Mouse (Mus musculus): ENCODE results near the gene Flt3l. TPM values are rescaled to one million over a fixed set of nuclear protein-coding genes. Genes with fewer than 3 reads are reported as not detected.

Gene Flt3l
- polyA plus RNA-seq, 1 experiment from 2014 or later = 1.7 TPM

DNA sequence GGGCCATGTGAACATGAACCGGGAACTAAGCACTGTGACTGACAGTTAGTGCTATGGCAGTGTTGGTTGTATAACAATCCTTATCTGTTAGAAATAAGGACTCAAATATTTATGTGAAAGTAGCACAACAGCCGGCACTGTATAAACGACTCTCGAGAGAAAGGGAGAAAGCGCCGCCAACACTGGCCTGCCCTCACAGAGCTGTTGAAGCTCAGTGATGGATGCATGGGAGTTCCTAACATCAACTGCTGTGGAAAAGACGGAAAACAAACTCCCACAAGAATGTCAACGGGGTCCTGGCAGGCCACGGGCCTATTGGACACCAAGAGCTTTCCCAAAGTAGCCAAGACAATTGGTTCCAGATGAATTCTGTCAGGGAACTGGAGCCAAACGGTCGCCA, 15.1 kb upstream of the Flt3l start:
- no peaks in the 10 kb centered on the region for H3K9me3 ChIP-seq (ENCODE audit: control insufficient read depth, low read length)
- H3K4me3 ChIP-seq (replicated peaks; ENCODE audit: low read length) = no peak overlapping the region
- H3K36me3 ChIP-seq (replicated peaks; ENCODE audit: control insufficient read depth, insufficient read depth) = 0 out of 2 replicates have a peak, but pooled peaks cover 6% of the 10 kb centered on the region
- DNase-seq (ENCODE audit: low spot score) (no peak), ATAC-seq (ENCODE audit: low FRiP score) (no peak)
- no peaks in the 10 kb centered on the region for H3K27me3 ChIP-seq (ENCODE audit: control insufficient read depth, insufficient read depth, low read length)
- peaks cover 12% of the 10 kb centered on the region for H3K4me1 ChIP-seq (replicated peaks; ENCODE audit: control insufficient read depth, insufficient read depth, low read length)
- H3K9ac ChIP-seq = 0 out of 2 replicates have a peak overlapping the region, but pooled peaks have one; percentile 28
- H3K4me2 ChIP-seq (replicated peaks) = no peak overlapping the region
- 56% methylated on average over 11 of the region's 11 CpGs for WGBS
- H3K27ac ChIP-seq = no peak overlapping the region

DNA sequence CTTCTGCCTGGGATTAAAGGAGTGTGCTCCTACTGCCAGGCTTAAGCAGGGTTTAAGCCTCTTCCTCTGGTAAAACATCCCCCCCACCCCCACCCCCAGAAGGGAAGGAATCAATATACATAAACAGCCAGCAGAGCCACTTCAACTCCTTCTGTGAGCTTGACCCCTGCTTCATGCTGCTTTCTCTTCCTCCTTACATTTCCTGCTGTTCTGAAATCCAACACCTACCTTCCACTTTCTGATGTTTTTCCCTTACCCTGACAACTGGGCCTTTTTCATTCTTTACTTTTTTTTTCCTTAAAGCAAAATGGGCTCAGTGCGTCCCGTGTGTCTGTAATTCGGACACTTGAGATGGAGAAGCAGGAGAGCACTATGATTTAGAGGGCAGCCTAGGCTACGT, 14.1 kb upstream of the Flt3l start:
- no peaks in the 10 kb centered on the region for H3K9me3 ChIP-seq (ENCODE audit: control insufficient read depth, low read length)
- no peak for ATAC-seq (ENCODE audit: low FRiP score)
- WGBS = 75% methylated on average over 4 of the region's 4 CpGs
- no peak overlapping the region for H3K4me2 ChIP-seq (replicated peaks)
- no peak for DNase-seq (ENCODE audit: low spot score)
- H3K27me3 ChIP-seq (ENCODE audit: control insufficient read depth, insufficient read depth, low read length) = no peaks in the 10 kb centered on the region
- H3K36me3 ChIP-seq (replicated peaks; ENCODE audit: control insufficient read depth, insufficient read depth) = 0 out of 2 replicates have a peak, but pooled peaks cover 6% of the 10 kb centered on the region
- no peak overlapping the region for H3K4me3 ChIP-seq (replicated peaks; ENCODE audit: low read length)
- H3K9ac ChIP-seq = no peak overlapping the region
- peaks cover 11% of the 10 kb centered on the region for H3K4me1 ChIP-seq (replicated peaks; ENCODE audit: control insufficient read depth, insufficient read depth, low read length)
- H3K27ac ChIP-seq = no peak overlapping the region

- Histone ChIP-seq H3K4me1 (replicated peaks; ENCODE audit: control insufficient read depth, insufficient read depth, low read length) (0 out of 2 replicates have a peak, but pooled peaks cover 5% of the 10 kb centered on the region), H3K36me3 (replicated peaks; ENCODE audit: control insufficient read depth, insufficient read depth) (0 out of 2 replicates have a peak, but pooled peaks cover 6% of the 10 kb centered on the region), H3K9me3 (ENCODE audit: control insufficient read depth, low read length) (no peaks in the 10 kb centered on the region), H3K4me3 (replicated peaks; ENCODE audit: low read length) (no peak overlapping the region), H3K9ac (no peak overlapping the region), H3K27ac (no peak overlapping the region), H3K27me3 (ENCODE audit: control insufficient read depth, insufficient read depth, low read length) (no peaks in the 10 kb centered on the region), H3K4me2 (replicated peaks) (no peak overlapping the region)
- 28% methylated on average over 6 of the region's 6 CpGs for WGBS
- no peak for ATAC-seq (ENCODE audit: low FRiP score)
- no peak for DNase-seq (ENCODE audit: low spot score)
These were observed 13.3 kb upstream of the Flt3l start for GRCm38 (mm10) chr7:45149545-45149944.

GRCm38 (mm10) chr7:45148534-45149098, 12.4 kb upstream of the Flt3l start:
- Histone ChIP-seq H3K9ac (no peak overlapping the region), H3K27ac (no peak overlapping the region), H3K9me3 (ENCODE audit: control insufficient read depth, low read length) (no peaks in the 10 kb centered on the region), H3K27me3 (ENCODE audit: control insufficient read depth, insufficient read depth, low read length) (no peaks in the 10 kb centered on the region), H3K4me2 (replicated peaks) (no peak overlapping the region), H3K36me3 (replicated peaks; ENCODE audit: control insufficient read depth, insufficient read depth) (0 out of 2 replicates have a peak, but pooled peaks cover 6% of the 10 kb centered on the region), H3K4me1 (replicated peaks; ENCODE audit: control insufficient read depth, insufficient read depth, low read length) (0 out of 2 replicates have a peak, but pooled peaks cover 3% of the 10 kb centered on the region), H3K4me3 (replicated peaks; ENCODE audit: low read length) (no peak overlapping the region)
- no peak for ATAC-seq (ENCODE audit: low FRiP score)
- 65% methylated on average over 4 of the region's 4 CpGs for WGBS
- DNase-seq (ENCODE audit: low spot score) = no peak

- no peak overlapping the region for H3K9ac ChIP-seq
- H3K9me3 ChIP-seq (ENCODE audit: control insufficient read depth, low read length) = no peaks in the 10 kb centered on the region
- no peak overlapping the region for H3K27ac ChIP-seq
- 86% methylated on average over 11 of the region's 11 CpGs for WGBS
- no peak overlapping the region for H3K4me2 ChIP-seq (replicated peaks)
- no peaks in the 10 kb centered on the region for H3K4me1 ChIP-seq (replicated peaks; ENCODE audit: control insufficient read depth, insufficient read depth, low read length)
- no peak overlapping the region for H3K4me3 ChIP-seq (replicated peaks; ENCODE audit: low read length)
- no peak for DNase-seq (ENCODE audit: low spot score)
- H3K27me3 ChIP-seq (ENCODE audit: control insufficient read depth, insufficient read depth, low read length) = no peaks in the 10 kb centered on the region
- 0 out of 2 replicates have a peak, but pooled peaks cover 6% of the 10 kb centered on the region for H3K36me3 ChIP-seq (replicated peaks; ENCODE audit: control insufficient read depth, insufficient read depth)
- no peak for ATAC-seq (ENCODE audit: low FRiP score)
These were observed 11.7 kb upstream of the Flt3l start for GRCm38 (mm10) chr7:45147899-45148298.

- DNase-seq (ENCODE audit: low spot score) (no peak), ATAC-seq (ENCODE audit: low FRiP score) (no peak)
- Histone ChIP-seq H3K27ac (no peak overlapping the region), H3K4me2 (replicated peaks) (no peak overlapping the region), H3K9ac (no peak overlapping the region), H3K36me3 (replicated peaks; ENCODE audit: control insufficient read depth, insufficient read depth) (peaks cover 11% of the 10 kb centered on the region; the same call in 1 of the 2 replicates), H3K27me3 (ENCODE audit: control insufficient read depth, insufficient read depth, low read length) (no peaks in the 10 kb centered on the region), H3K9me3 (ENCODE audit: control insufficient read depth, low read length) (no peaks in the 10 kb centered on the region), H3K4me3 (replicated peaks; ENCODE audit: low read length) (no peak overlapping the region), H3K4me1 (replicated peaks; ENCODE audit: control insufficient read depth, insufficient read depth, low read length) (no peaks in the 10 kb centered on the region)
- 94% methylated on average over 11 of the region's 11 CpGs for WGBS
These were observed 11.0 kb upstream of the Flt3l start for GRCm38 (mm10) chr7:45147267-45147666.

DNA sequence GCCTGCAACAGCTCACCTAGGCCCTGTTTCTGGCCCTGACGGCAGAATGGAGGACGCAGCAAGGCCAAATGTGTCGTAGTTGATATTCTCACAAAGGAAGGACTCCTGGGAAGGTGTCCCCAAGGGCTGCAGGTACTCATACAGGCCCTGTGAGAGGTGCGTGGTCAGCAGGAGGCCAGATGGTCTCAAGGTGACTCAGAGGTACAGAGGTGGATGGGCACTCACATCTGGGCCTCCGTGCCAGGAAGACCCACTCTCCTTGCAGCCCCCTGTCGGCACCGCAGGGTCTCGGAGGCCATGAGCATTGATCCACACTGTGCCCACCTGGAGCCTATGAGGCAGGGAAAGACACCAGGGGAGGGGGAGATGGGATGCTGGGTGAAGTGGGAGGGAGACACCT, 9.2 kb upstream of the Flt3l start:
- peaks cover 12% of the 10 kb centered on the region; the same call in 1 of the 2 replicates for H3K36me3 ChIP-seq (replicated peaks; ENCODE audit: control insufficient read depth, insufficient read depth)
- H3K9ac ChIP-seq = no peak overlapping the region

GRCm38 (mm10) chr7:45144368-45145174, 8.3 kb upstream of the Flt3l start:
- no peaks in the 10 kb centered on the region for H3K4me1 ChIP-seq (replicated peaks; ENCODE audit: control insufficient read depth, insufficient read depth, low read length)
- H3K36me3 ChIP-seq (replicated peaks; ENCODE audit: control insufficient read depth, insufficient read depth) = peaks cover 12% of the 10 kb centered on the region; the same call in 1 of the 2 replicates
- no peak overlapping the region for H3K27ac ChIP-seq
- H3K4me3 ChIP-seq (replicated peaks; ENCODE audit: low read length) = no peak overlapping the region
- H3K9me3 ChIP-seq (ENCODE audit: control insufficient read depth, low read length) = no peaks in the 10 kb centered on the region
- no peaks in the 10 kb centered on the region for H3K27me3 ChIP-seq (ENCODE audit: control insufficient read depth, insufficient read depth, low read length)
- DNase-seq (ENCODE audit: low spot score) (no peak), ATAC-seq (ENCODE audit: low FRiP score) (no peak)
- no peak overlapping the region for H3K4me2 ChIP-seq (replicated peaks)
- H3K9ac ChIP-seq = no peak overlapping the region
- 89% methylated on average over 13 of the region's 13 CpGs for WGBS

More for the DNA sequence above, 9.2 kb upstream of the Flt3l start:
- Histone ChIP-seq H3K9me3 (ENCODE audit: control insufficient read depth, low read length) (no peaks in the 10 kb centered on the region), H3K4me1 (replicated peaks; ENCODE audit: control insufficient read depth, insufficient read depth, low read length) (no peaks in the 10 kb centered on the region), H3K4me2 (replicated peaks) (no peak overlapping the region), H3K4me3 (replicated peaks; ENCODE audit: low read length) (no peak overlapping the region), H3K27ac (no peak overlapping the region), H3K27me3 (ENCODE audit: control insufficient read depth, insufficient read depth, low read length) (no peaks in the 10 kb centered on the region)
- WGBS = 96% methylated on average over 8 of the region's 8 CpGs
- ATAC-seq (ENCODE audit: low FRiP score) (no peak), DNase-seq (ENCODE audit: low spot score) (no peak)

DNA sequence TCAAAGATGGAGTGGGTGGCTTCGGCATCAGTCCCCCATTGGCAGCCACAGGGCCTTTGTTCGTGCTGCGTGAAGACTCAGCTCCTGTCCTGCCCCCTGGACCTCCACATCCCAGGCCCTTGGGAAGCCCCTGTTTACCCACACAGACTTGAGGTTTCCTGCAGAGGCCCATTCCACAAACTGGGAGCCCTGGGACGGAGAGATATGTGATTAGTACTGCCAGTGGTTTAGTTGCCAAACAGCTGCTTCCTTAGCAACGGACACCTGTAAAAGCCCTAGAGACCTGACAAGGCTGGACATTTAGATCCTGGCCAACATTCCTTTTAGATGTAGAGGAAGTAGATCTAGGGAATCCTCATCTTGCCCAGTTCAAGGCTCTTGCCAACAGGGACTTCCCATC, 5.7 kb upstream of the Flt3l start:
- DNase-seq (ENCODE audit: low spot score) (no peak), ATAC-seq (ENCODE audit: low FRiP score) (no peak)
- H3K4me3 ChIP-seq (replicated peaks; ENCODE audit: low read length) = no peak overlapping the region
- peaks cover 6% of the 10 kb centered on the region; the same call in 1 of the 2 replicates for H3K36me3 ChIP-seq (replicated peaks; ENCODE audit: control insufficient read depth, insufficient read depth)
- WGBS = 88% methylated on average over 5 of the region's 5 CpGs
- H3K27me3 ChIP-seq (ENCODE audit: control insufficient read depth, insufficient read depth, low read length) = no peaks in the 10 kb centered on the region
- H3K9ac ChIP-seq = no peak overlapping the region
- no peaks in the 10 kb centered on the region for H3K9me3 ChIP-seq (ENCODE audit: control insufficient read depth, low read length)
- no peak overlapping the region for H3K27ac ChIP-seq
- H3K4me1 ChIP-seq (replicated peaks; ENCODE audit: control insufficient read depth, insufficient read depth, low read length) = no peaks in the 10 kb centered on the region
- H3K4me2 ChIP-seq (replicated peaks) = no peak overlapping the region
